Mouse (Mus musculus) E14TG2a.4 (cell line): Measurements from ENCODE around the gene Jmjd7.

Source experiments
- CTCF ChIP-seq: conservative IDR thresholded peaks from 2 replicates; pipeline ENCODE4 v1.5.1; 2014; ENCODE audit warnings: low read length
- POU5F1 ChIP-seq: IDR thresholded peaks from 2 replicates; pipeline ENCODE4 v1.6.1; 2014; ENCODE audit warnings: low read length, borderline replicate concordance

GRCm38 (mm10) chr2:119980343-119980986, 46.8 kb upstream of the Jmjd7 start:
- TF ChIP-seq CTCF (no peak), POU5F1 (no peak)
